12 mouse cellular contexts compared by ENCODE assay signal in the genomic region with DNA sequence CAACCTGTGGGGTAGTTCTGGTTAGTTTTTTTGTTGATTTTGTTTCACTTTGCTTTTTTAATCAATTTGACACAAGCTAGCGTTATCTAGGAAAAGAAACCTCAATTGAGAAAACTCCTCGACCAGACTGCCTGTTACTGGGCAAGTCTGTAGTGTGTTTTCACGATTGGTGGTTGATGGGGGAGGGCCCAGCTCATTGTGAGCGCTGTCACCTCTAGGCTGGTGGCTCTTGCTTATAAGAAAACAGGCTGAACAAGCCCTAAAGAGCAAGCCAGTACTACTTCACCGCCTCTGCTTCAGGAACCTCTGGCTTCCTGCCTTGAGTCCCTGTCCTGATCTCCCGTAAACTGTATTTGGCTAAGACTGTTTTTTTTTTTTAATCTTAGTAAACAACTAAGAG. TPM values are rescaled to one million over a fixed set of nuclear protein-coding genes. Genes with fewer than 3 reads are reported as not detected.
DNase-seq lines count a peak whose midpoint lies in the region; ATAC-seq and TF ChIP-seq lines count a peak whose summit lies in the region.
"Had no signal": no experiment of that assay in that cellular context is flagged by ENCODE, and none has a peak within 500 bp of the region (broad histone marks: within the 10 kb centered on the region; RNA-seq: fewer than 3 reads in every experiment).

No protein-coding gene starts in this region.

- TF ChIP-seq POLR2A in MEL (IDR thresholded peaks at IDR 0.05; ENCODE audit: control insufficient read depth in 1 of 2, insufficient read depth in 1 of 2, low read depth in 1 of 2, low read length in 2 of 2, poor library complexity in 1 of 2), result no peak

- TF ChIP-seq EP300 in MEL (IDR thresholded peaks at IDR 0.05; ENCODE audit: low read depth in 1 of 2, low read length in 2 of 2), result peak in 1 of 2 experiments; percentile 34; a peak in 2 of 4 replicates

- TF ChIP-seq CTCF in MEL (IDR thresholded peaks at IDR 0.05 in 2 of 3, conservative IDR thresholded peaks at IDR 0.05 in 1 of 3; ENCODE audit: control insufficient read depth in 1 of 3, insufficient read depth in 1 of 3, low read depth in 2 of 3, low read length in 3 of 3, poor library complexity in 1 of 3, severe bottlenecking in 1 of 3), result no peak

- H3K27ac ChIP-seq in kidney, embryonic 16.5 days (ENCODE audit: low read length), result no peak overlapping the region
- H3K27ac ChIP-seq in MEL (ENCODE audit: control insufficient read depth, low read depth, low read length), result no peak overlapping the region
- no peak overlapping the region for H3K27ac ChIP-seq in embryonic facial prominence, embryonic 14.5 days (replicated peaks; ENCODE audit: low read depth, low read length)
- H3K27ac ChIP-seq: embryonic facial prominence, embryonic 12.5 days; heart, adult 2 months; intestine, embryonic 15.5 days had no signal

- ATAC-seq in kidney, embryonic 16.5 days (ENCODE audit: low FRiP score, low TSS enrichment), result no peak
- ATAC-seq in embryonic facial prominence, embryonic 14.5 days (ENCODE audit: low read depth), result peak; percentile 77; the same call in 1 of the 2 replicates
- ATAC-seq: intestine, embryonic 15.5 days had no signal

- no peak overlapping the region for H3K9ac ChIP-seq in kidney, embryonic 16.5 days (replicated peaks; ENCODE audit: low read length)
- peak overlapping the region; percentile 31; the same call in 1 of the 2 replicates for H3K9ac ChIP-seq in MEL (ENCODE audit: control insufficient read depth, low read depth, low read length, poor library complexity, severe bottlenecking)
- no peak overlapping the region for H3K9ac ChIP-seq in embryonic facial prominence, embryonic 14.5 days (ENCODE audit: low read depth, low read length)
- H3K9ac ChIP-seq: embryonic facial prominence, embryonic 12.5 days; intestine, embryonic 15.5 days had no signal

- no peak for TF ChIP-seq RAD21 in MEL (IDR thresholded peaks at IDR 0.05; ENCODE audit: low read depth, low read length)

- H3K27me3 ChIP-seq in kidney, embryonic 16.5 days (ENCODE audit: insufficient read depth, low read length), result no peaks in the 10 kb centered on the region
- no peaks in the 10 kb centered on the region for H3K27me3 ChIP-seq in MEL (ENCODE audit: control insufficient read depth in 1 of 2, insufficient read depth in 2 of 2, low read length in 2 of 2)
- H3K27me3 ChIP-seq in embryonic facial prominence, embryonic 14.5 days (replicated peaks; ENCODE audit: control insufficient read depth, insufficient read depth, low read length), result no peaks in the 10 kb centered on the region
- H3K27me3 ChIP-seq: embryonic facial prominence, embryonic 12.5 days; intestine, embryonic 15.5 days had no signal

- no peaks in the 10 kb centered on the region for H3K79me2 ChIP-seq in MEL (ENCODE audit: control insufficient read depth, insufficient read depth, low read length, poor library complexity)

- no peak overlapping the region for H3K4me2 ChIP-seq in kidney, embryonic 16.5 days (replicated peaks; ENCODE audit: low read depth, low read length)
- H3K4me2 ChIP-seq in embryonic facial prominence, embryonic 14.5 days (ENCODE audit: low read depth, low read length), result no peak overlapping the region
- H3K4me2 ChIP-seq: embryonic facial prominence, embryonic 12.5 days; intestine, embryonic 15.5 days had no signal

- no peaks in the 10 kb centered on the region for H3K36me3 ChIP-seq in kidney, embryonic 16.5 days (ENCODE audit: insufficient read depth, low read length)
- H3K36me3 ChIP-seq in MEL (ENCODE audit: control insufficient read depth in 1 of 2, insufficient read depth in 2 of 2, low read length in 2 of 2), result 0 out of 4 replicates have a peak, but pooled peaks cover 0 to 2% of the 10 kb centered on the region in 2 experiments
- no peaks in the 10 kb centered on the region for H3K36me3 ChIP-seq in embryonic facial prominence, embryonic 14.5 days (ENCODE audit: control insufficient read depth, insufficient read depth, low read length)
- H3K36me3 ChIP-seq: embryonic facial prominence, embryonic 12.5 days; intestine, embryonic 15.5 days had no signal

- 19% methylated on average over 6 of the region's 6 CpGs for WGBS in kidney, embryonic 16.5 days
- WGBS in embryonic facial prominence, embryonic 14.5 days, result 16% methylated on average over 6 of the region's 6 CpGs

- no peaks in the 10 kb centered on the region for H3K4me1 ChIP-seq in kidney, embryonic 16.5 days (ENCODE audit: insufficient read depth, low read length)
- peaks cover 2 to 4% of the 10 kb centered on the region in 2 experiments; a peak in 1 of 4 replicates for H3K4me1 ChIP-seq in MEL (ENCODE audit: control insufficient read depth in 1 of 2, insufficient read depth in 2 of 2, low read length in 2 of 2)
- no peaks in the 10 kb centered on the region; the same call in 1 of the 2 replicates for H3K4me1 ChIP-seq in embryonic facial prominence, embryonic 14.5 days (ENCODE audit: control insufficient read depth, insufficient read depth, low read length)
- H3K4me1 ChIP-seq: embryonic facial prominence, embryonic 12.5 days had no signal

- peak; percentile 34 for DNase-seq in kidney, adult 11 months
- DNase-seq in MEL (ENCODE audit: low read depth, low spot score), result peak; percentile 85
- peak; percentile 76 for DNase-seq in embryonic facial prominence, embryonic 14.5 days (ENCODE audit: low spot score)
- DNase-seq in lung, postnatal 36 days, result peak; percentile 65
- DNase-seq in thymus, postnatal 25 days, result no peak
- DNase-seq in spleen, postnatal 14 days (ENCODE audit: low spot score in 2 of 2), result no peak
- no peak for DNase-seq in gastrocnemius, postnatal 25 days
- DNase-seq: B cell, adult 2 months; heart, adult 2 months had no signal

- no peak overlapping the region for H3K4me3 ChIP-seq in kidney, embryonic 16.5 days (ENCODE audit: low read length)
- H3K4me3 ChIP-seq in MEL (ENCODE audit: control insufficient read depth in 1 of 2, insufficient read depth in 1 of 2, low read depth in 2 of 2, low read length in 2 of 2), result peak overlapping the region; percentile 50 to 55
- no peak overlapping the region for H3K4me3 ChIP-seq in embryonic facial prominence, embryonic 14.5 days (ENCODE audit: low read depth, low read length)
- H3K4me3 ChIP-seq: embryonic facial prominence, embryonic 12.5 days; heart, adult 2 months; intestine, embryonic 15.5 days had no signal

- H3K9me3 ChIP-seq in kidney, embryonic 16.5 days (ENCODE audit: low read length), result no peaks in the 10 kb centered on the region
- no peaks in the 10 kb centered on the region for H3K9me3 ChIP-seq in MEL (replicated peaks; ENCODE audit: insufficient read depth, low read length)
- no peaks in the 10 kb centered on the region for H3K9me3 ChIP-seq in embryonic facial prominence, embryonic 14.5 days (ENCODE audit: control insufficient read depth, low read length)
- H3K9me3 ChIP-seq: embryonic facial prominence, embryonic 12.5 days; intestine, embryonic 15.5 days had no signal

TF ChIP-seq in MEL, 35 proteins besides CTCF, POLR2A, EP300 and RAD21:
- TF ChIP-seq MXI1 (IDR thresholded peaks at IDR 0.05; ENCODE audit: low read depth, low read length) (peak; percentile 39; the same call in 1 of the 2 replicates), GATA1 (IDR thresholded peaks at IDR 0.05; ENCODE audit: low read depth, low read length) (peak; percentile 45; the same call in 1 of the 2 replicates), SIN3A (IDR thresholded peaks at IDR 0.05; ENCODE audit: low read length) (peak; percentile 33), E2F4 (IDR thresholded peaks at IDR 0.05; ENCODE audit: borderline replicate concordance, low read depth, low read length) (no peak), ETS1 (IDR thresholded peaks at IDR 0.05; ENCODE audit: low read depth, low read length) (peak; percentile 31; the same call in 1 of the 2 replicates), ZC3H11A (IDR thresholded peaks at IDR 0.05; ENCODE audit: low read depth, low read length) (no peak), SMC3 (IDR thresholded peaks at IDR 0.05; ENCODE audit: low read depth, low read length) (no peak)
TF ChIP-seq in MEL: peak in this region for 4.

RNA-seq across cellular contexts. Expression of gene Spp2, which starts 40.7 kb away (rescaled TPM):
- 111 and 141 TPM in 2 replicates for polyA plus RNA-seq in kidney, embryonic 16.5 days (2015; fragmentation: Nextera tagmentation; extraction: Ambion mirVana)
- not detected in 2 replicates for total RNA-seq in MEL (2012; rRNA removed)
- not detected for polyA plus RNA-seq in MEL (2012; ENCODE audit: insufficient read depth in 1 of 2, insufficient read length in 2 of 2, low read depth in 1 of 2, low replicate concordance in 2 of 2, missing spikeins in 1 of 2)
- 0.18 TPM in 1 of 2 replicates, not detected in the other for polyA plus RNA-seq in embryonic facial prominence, embryonic 14.5 days (2014; fragmentation: Nextera tagmentation; extraction: Ambion mirVana)
- not detected for total RNA-seq in gastrocnemius, postnatal 25 days (2021)
- total RNA-seq: heart, adult 2 months had no signal
- polyA plus RNA-seq: embryonic facial prominence, embryonic 12.5 days; heart, adult 2 months had no signal

Comparison
In these comparisons a context has a peak if more than half of its experiments do, and no peak if none do; other contexts are left out.
1. DNase-seq: peak in kidney, adult 11 months (single experiment), MEL (single experiment), embryonic facial prominence, embryonic 14.5 days (single experiment) and lung, postnatal 36 days (single experiment); none in thymus, postnatal 25 days (single experiment), spleen, postnatal 14 days (0 of 2) and gastrocnemius, postnatal 25 days (single experiment).
2. H3K4me3 ChIP-seq: peak in MEL (2 of 2); none in kidney, embryonic 16.5 days (single experiment) and embryonic facial prominence, embryonic 14.5 days (single experiment).
3. RNA of gene Spp2, which starts 40.7 kb away (polyA plus RNA-seq): 111 to 141 TPM in kidney, embryonic 16.5 days; 0.18 TPM in embryonic facial prominence, embryonic 14.5 days and not detected in MEL; every median in the first group is over 10 times any median in the second.